Mouse (Mus musculus): ENCODE measurements around the gene Itpkc. TPM values are rescaled to one million over a fixed set of nuclear protein-coding genes. Genes with fewer than 3 reads are reported as not detected.

Itpkc gene
- 11.6 and 12.2 TPM in 2 replicates for polyA plus RNA-seq (2015; fragmentation: Nextera tagmentation; extraction: Ambion mirVana)

GRCm38 (mm10) chr7:27228281-27228821 lies at the start of gene Itpkc:
Itpkc (minus strand) TSS chr7:27228661.
- Histone ChIP-seq H3K9ac (ENCODE audit: low read length) (peak within 1 kb of the TSS; percentile 87), H3K27me3 (ENCODE audit: control insufficient read depth, insufficient read depth, low read length) (no peaks in the 10 kb centered on the region), H3K27ac (replicated peaks) (peak within 1 kb of the TSS; percentile 93), H3K4me1 (replicated peaks; ENCODE audit: control insufficient read depth, insufficient read depth) (peaks cover 3% of the 10 kb centered on the region), H3K4me3 (ENCODE audit: low read depth, low read length) (peak within 1 kb of the TSS; percentile 82), H3K36me3 (ENCODE audit: control insufficient read depth, insufficient read depth, low read length) (no peaks in the 10 kb centered on the region), H3K9me3 (ENCODE audit: control insufficient read depth, low read length) (no peaks in the 10 kb centered on the region), H3K4me2 (replicated peaks; ENCODE audit: low read depth) (peak within 1 kb of the TSS; percentile 78)
- DNase-seq (ENCODE audit: low spot score) (peak; percentile 98), ATAC-seq (ENCODE audit: low FRiP score, low TSS enrichment) (peak; percentile 85)
- WGBS: under 1% methylated on average over 48 of the region's 49 CpGs
- peak; percentile 22 for TF ChIP-seq EP300 (optimal IDR thresholded peaks at IDR 0.05)
- peak; percentile 38; the same call in 1 of the 2 replicates for TF ChIP-seq CTCF (IDR thresholded peaks at IDR 0.05; ENCODE audit: low read depth)

GRCm38 (mm10) chr7:27277191-27277590 lies 48.7 kb upstream of the Itpkc start:
- DNase-seq (ENCODE audit: low spot score) (no peak), ATAC-seq (ENCODE audit: low FRiP score, low TSS enrichment) (no peak)
- peaks cover 16% of the 10 kb centered on the region for H3K36me3 ChIP-seq (ENCODE audit: control insufficient read depth, insufficient read depth, low read length)
- H3K27me3 ChIP-seq (ENCODE audit: control insufficient read depth, insufficient read depth, low read length): no peaks in the 10 kb centered on the region
- TF ChIP-seq EP300 (optimal IDR thresholded peaks at IDR 0.05) (no peak), CTCF (IDR thresholded peaks at IDR 0.05; ENCODE audit: low read depth) (peak; percentile 76)
- no peak overlapping the region for H3K4me2 ChIP-seq (replicated peaks; ENCODE audit: low read depth)
- H3K9me3 ChIP-seq (ENCODE audit: control insufficient read depth, low read length): no peaks in the 10 kb centered on the region
- H3K4me1 ChIP-seq (replicated peaks; ENCODE audit: control insufficient read depth, insufficient read depth): no peaks in the 10 kb centered on the region
- no peak overlapping the region for H3K9ac ChIP-seq (ENCODE audit: low read length)
- 90% methylated on average over 3 of the region's 3 CpGs for WGBS
- H3K4me3 ChIP-seq (ENCODE audit: low read depth, low read length): no peak overlapping the region
- no peak overlapping the region for H3K27ac ChIP-seq (replicated peaks)

- Histone ChIP-seq H3K4me1 (replicated peaks; ENCODE audit: control insufficient read depth, insufficient read depth) (no peaks in the 10 kb centered on the region), H3K9ac (ENCODE audit: low read length) (no peak overlapping the region), H3K27ac (replicated peaks) (no peak overlapping the region), H3K4me3 (ENCODE audit: low read depth, low read length) (no peak overlapping the region), H3K9me3 (ENCODE audit: control insufficient read depth, low read length) (no peaks in the 10 kb centered on the region), H3K27me3 (ENCODE audit: control insufficient read depth, insufficient read depth, low read length) (no peaks in the 10 kb centered on the region), H3K36me3 (ENCODE audit: control insufficient read depth, insufficient read depth, low read length) (peaks cover 16% of the 10 kb centered on the region), H3K4me2 (replicated peaks; ENCODE audit: low read depth) (no peak overlapping the region)
- TF ChIP-seq CTCF (IDR thresholded peaks at IDR 0.05; ENCODE audit: low read depth) (no peak), EP300 (optimal IDR thresholded peaks at IDR 0.05) (no peak)
- ATAC-seq (ENCODE audit: low FRiP score, low TSS enrichment) (no peak), DNase-seq (ENCODE audit: low spot score) (peak; percentile 43)
- 49% methylated on average over 7 of the region's 7 CpGs for WGBS
Observed at GRCm38 (mm10) chr7:27276021-27276420, 47.6 kb upstream of the Itpkc start.

GRCm38 (mm10) chr7:27274916-27275315 lies 46.5 kb upstream of the Itpkc start:
- TF ChIP-seq CTCF (IDR thresholded peaks at IDR 0.05; ENCODE audit: low read depth): no peak
- TF ChIP-seq EP300 (optimal IDR thresholded peaks at IDR 0.05): no peak
- WGBS: 83% methylated on average over 4 of the region's 4 CpGs
- Histone ChIP-seq H3K4me3 (ENCODE audit: low read depth, low read length) (no peak overlapping the region), H3K36me3 (ENCODE audit: control insufficient read depth, insufficient read depth, low read length) (peaks cover 16% of the 10 kb centered on the region), H3K9ac (ENCODE audit: low read length) (no peak overlapping the region), H3K27me3 (ENCODE audit: control insufficient read depth, insufficient read depth, low read length) (no peaks in the 10 kb centered on the region), H3K27ac (replicated peaks) (no peak overlapping the region), H3K4me1 (replicated peaks; ENCODE audit: control insufficient read depth, insufficient read depth) (no peaks in the 10 kb centered on the region), H3K9me3 (ENCODE audit: control insufficient read depth, low read length) (no peaks in the 10 kb centered on the region), H3K4me2 (replicated peaks; ENCODE audit: low read depth) (no peak overlapping the region)
- DNase-seq (ENCODE audit: low spot score) (no peak), ATAC-seq (ENCODE audit: low FRiP score, low TSS enrichment) (no peak)

GRCm38 (mm10) chr7:27273739-27274351 lies 45.4 kb upstream of the Itpkc start:
- H3K4me3 ChIP-seq (ENCODE audit: low read depth, low read length): no peak overlapping the region
- DNase-seq (ENCODE audit: low spot score) (peak; percentile 68), ATAC-seq (ENCODE audit: low FRiP score, low TSS enrichment) (no peak; the same call in 1 of the 2 replicates)
- H3K4me1 ChIP-seq (replicated peaks; ENCODE audit: control insufficient read depth, insufficient read depth): no peaks in the 10 kb centered on the region
- TF ChIP-seq CTCF (IDR thresholded peaks at IDR 0.05; ENCODE audit: low read depth) (peak; percentile 71), EP300 (optimal IDR thresholded peaks at IDR 0.05) (no peak)
- no peaks in the 10 kb centered on the region for H3K9me3 ChIP-seq (ENCODE audit: control insufficient read depth, low read length)
- no peaks in the 10 kb centered on the region for H3K27me3 ChIP-seq (ENCODE audit: control insufficient read depth, insufficient read depth, low read length)
- no peak overlapping the region for H3K9ac ChIP-seq (ENCODE audit: low read length)
- H3K4me2 ChIP-seq (replicated peaks; ENCODE audit: low read depth): no peak overlapping the region
- WGBS: 61% methylated on average over 30 of the region's 32 CpGs
- H3K27ac ChIP-seq (replicated peaks): no peak overlapping the region
- peaks cover 12% of the 10 kb centered on the region; the same call in 1 of the 2 replicates for H3K36me3 ChIP-seq (ENCODE audit: control insufficient read depth, insufficient read depth, low read length)

GRCm38 (mm10) chr7:27271423-27271822 lies 43.0 kb upstream of the Itpkc start:
- Histone ChIP-seq H3K4me2 (replicated peaks; ENCODE audit: low read depth) (no peak overlapping the region), H3K9me3 (ENCODE audit: control insufficient read depth, low read length) (no peaks in the 10 kb centered on the region), H3K36me3 (ENCODE audit: control insufficient read depth, insufficient read depth, low read length) (peaks cover 17% of the 10 kb centered on the region), H3K27ac (replicated peaks) (no peak overlapping the region), H3K4me1 (replicated peaks; ENCODE audit: control insufficient read depth, insufficient read depth) (no peaks in the 10 kb centered on the region), H3K9ac (ENCODE audit: low read length) (no peak overlapping the region), H3K27me3 (ENCODE audit: control insufficient read depth, insufficient read depth, low read length) (no peaks in the 10 kb centered on the region), H3K4me3 (ENCODE audit: low read depth, low read length) (no peak overlapping the region)
- ATAC-seq (ENCODE audit: low FRiP score, low TSS enrichment) (no peak), DNase-seq (ENCODE audit: low spot score) (no peak)
- 91% methylated on average over 8 of the region's 8 CpGs for WGBS
- TF ChIP-seq CTCF (IDR thresholded peaks at IDR 0.05; ENCODE audit: low read depth) (peak; percentile 38; the same call in 1 of the 2 replicates), EP300 (optimal IDR thresholded peaks at IDR 0.05) (no peak)
